Mouse (Mus musculus) hindbrain, embryonic 11.5 days (tissue): Measurements from ENCODE around the gene Opn1mw. TPM values are rescaled to one million over a fixed set of nuclear protein-coding genes. Genes with fewer than 3 reads are reported as not detected.
A peak's percentile ranks its signal among the peaks of the same experiment; 100 is the strongest.
"Not testable (repeated sequence)": the region's sequence is repeated elsewhere in the genome, so short reads cannot be mapped to it uniquely, and the experiment has no call there.

ENCODE experiments used
- ATAC-seq: fragments of 200-750 bp; cut with Nextera tagmentation; 2 replicates; pipeline ENCODE4 v1.8.0; 2017; ENCODE audit warnings: mild to moderate bottlenecking, moderate TSS enrichment, moderate library complexity; ENCODE audit not compliant: low FRiP score
- DNase-seq: peaks from one replicate; pipeline ENCODE4 v3.0.0-alpha.2; 2015; ENCODE audit warnings: low spot score
- H3K27ac ChIP-seq: fragments of 300-500 bp; sonication (generic); 2 replicates; pipeline ENCODE4 v1.5.1; 2014; ENCODE audit warnings: mild to moderate bottlenecking, low read depth, low read length
- H3K27me3 ChIP-seq: fragments of 300-500 bp; sonication (generic); 2 replicates; pipeline ENCODE4 v1.6.1; 2014; ENCODE audit warnings: mild to moderate bottlenecking, low read length, moderate library complexity, mixed read lengths; ENCODE audit not compliant: control insufficient read depth, insufficient read depth
- H3K36me3 ChIP-seq: fragments of 300-500 bp; sonication (generic); 2 replicates; pipeline ENCODE4 v1.6.1; 2014; ENCODE audit warnings: mild to moderate bottlenecking, low read length, moderate library complexity, mixed read lengths; ENCODE audit not compliant: control insufficient read depth, insufficient read depth
- H3K4me1 ChIP-seq: fragments of 300-500 bp; sonication (generic); replicated peaks from 2 replicates; pipeline ENCODE4 v1.6.1; 2014; ENCODE audit warnings: low read length, mixed read lengths; ENCODE audit not compliant: control insufficient read depth, insufficient read depth
- H3K4me2 ChIP-seq: fragments of 300-500 bp; sonication (generic); replicated peaks from 2 replicates; pipeline ENCODE4 v1.6.1; 2014; ENCODE audit warnings: mild to moderate bottlenecking, low read depth, low read length
- H3K4me3 ChIP-seq: fragments of 300-500 bp; sonication (generic); 2 replicates; pipeline ENCODE4 v1.5.1; 2014; ENCODE audit warnings: low read depth, low read length
- H3K9ac ChIP-seq: fragments of 300-500 bp; sonication (generic); 2 replicates; pipeline ENCODE4 v1.6.1; 2014; ENCODE audit warnings: low read depth, low read length
- H3K9me3 ChIP-seq: fragments of 300-500 bp; sonication (generic); 2 replicates; pipeline ENCODE4 v1.6.1; 2016; ENCODE audit warnings: low read length; ENCODE audit not compliant: control insufficient read depth
- WGBS: fragments of 180-500 bp; shearing (Covaris S2); extraction: QIAGEN DNeasy Blood & Tissue Kit; methylation state at CpG from one replicate; pipeline ENCODE4 v1.1.7; 2014; 5-methylcytosine and 5-hydroxymethylcytosine counted together
- polyA plus RNA-seq: library from polyadenylated mRNA; unstranded; fragments of >200 nt; fragmentation: Nextera tagmentation; extraction: Ambion mirVana; gene quantifications from 2 replicates; pipeline ENCODE4 v1.2.1, GENCODE M21; 2014

Opn1mw gene
- polyA plus RNA-seq, 1 experiment from 2014 or later, result not detected

DNA sequence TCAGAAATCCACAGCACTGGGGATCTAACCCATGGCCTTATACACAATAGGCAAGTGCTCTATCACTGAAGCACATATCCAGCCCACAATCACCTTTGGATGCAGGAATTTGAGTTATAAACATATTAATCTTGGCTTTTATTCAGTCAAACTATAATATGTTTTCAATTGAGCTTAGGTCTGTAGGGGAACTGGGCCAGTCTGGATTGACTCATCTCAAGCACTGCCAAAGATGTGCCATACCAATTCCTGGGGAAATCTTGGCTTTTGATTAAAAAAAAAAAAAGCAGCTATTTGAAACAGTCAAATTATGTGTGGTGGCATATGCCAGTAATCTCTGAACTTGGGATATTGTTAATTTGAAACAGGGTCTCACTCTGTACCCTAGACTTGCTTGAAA, 13.2 kb upstream of the Opn1mw start:
- no peaks in the 10 kb centered on the region for H3K27me3 ChIP-seq
- DNase-seq, result no peak
- no peaks in the 10 kb centered on the region for H3K9me3 ChIP-seq
- no peak overlapping the region for H3K4me3 ChIP-seq
- no peaks in the 10 kb centered on the region for H3K4me1 ChIP-seq
- H3K27ac ChIP-seq, result no peak overlapping the region
- no peaks in the 10 kb centered on the region for H3K36me3 ChIP-seq
- H3K9ac ChIP-seq, result no peak overlapping the region
- ATAC-seq, result no peak
- no peak overlapping the region for H3K4me2 ChIP-seq

DNA sequence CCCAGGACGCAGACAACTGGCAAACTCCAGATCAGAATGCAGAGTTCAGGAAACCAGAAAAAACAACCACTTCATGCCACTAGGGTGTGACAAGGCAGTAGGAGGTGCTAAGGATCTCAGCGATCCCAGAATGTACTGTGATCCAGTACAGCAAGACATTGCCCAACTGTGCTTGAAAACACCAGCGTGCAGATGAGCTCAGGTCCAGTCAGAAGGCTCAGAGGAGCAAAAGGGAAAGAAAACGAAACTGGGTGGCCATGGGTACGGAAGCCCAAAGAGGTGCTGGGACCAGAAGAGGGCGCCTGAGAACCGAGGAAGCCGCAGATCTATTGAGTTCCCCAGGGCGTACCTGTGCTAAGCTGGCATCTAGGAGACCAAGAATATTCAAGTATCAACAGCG, 11.8 kb upstream of the Opn1mw start:
- no peak overlapping the region for H3K27ac ChIP-seq
- no peaks in the 10 kb centered on the region for H3K4me1 ChIP-seq
- WGBS, result 14% methylated on average over 10 of the region's 10 CpGs
- H3K27me3 ChIP-seq, result no peaks in the 10 kb centered on the region
- peak overlapping the region; percentile 19 for H3K4me2 ChIP-seq
- H3K36me3 ChIP-seq, result no peaks in the 10 kb centered on the region
- no peak overlapping the region for H3K9ac ChIP-seq
- no peak overlapping the region for H3K4me3 ChIP-seq
- DNase-seq (peak; percentile 38), ATAC-seq (no peak)
- H3K9me3 ChIP-seq, result no peaks in the 10 kb centered on the region

DNA sequence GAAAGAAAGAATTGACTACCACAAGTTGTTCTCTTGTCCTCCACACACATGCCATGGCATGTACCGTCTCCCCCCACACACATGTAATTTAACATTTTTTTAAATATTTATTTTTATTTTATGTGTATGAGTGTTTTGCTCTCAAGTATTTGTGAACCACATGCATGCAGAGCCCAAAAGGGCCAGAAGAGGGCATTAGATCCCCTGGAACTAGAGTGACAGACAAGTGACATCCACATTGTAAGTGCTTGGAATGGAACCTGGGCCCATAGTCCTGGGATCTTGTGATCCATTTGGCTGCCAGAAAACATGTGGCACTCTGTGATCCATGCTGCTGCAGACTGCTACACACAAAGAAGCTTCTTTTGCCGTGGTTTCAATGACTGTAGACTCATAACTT, 2.3 kb upstream of the Opn1mw start:
- H3K36me3 ChIP-seq, result no peaks in the 10 kb centered on the region
- no peaks in the 10 kb centered on the region for H3K9me3 ChIP-seq
- H3K4me2 ChIP-seq, result no peak overlapping the region
- no peak overlapping the region for H3K9ac ChIP-seq
- no peak for ATAC-seq
- no peak overlapping the region for H3K4me3 ChIP-seq
- DNase-seq, result peak; percentile 3
- 55% methylated on average over 2 of the region's 2 CpGs for WGBS
- H3K4me1 ChIP-seq, result no peaks in the 10 kb centered on the region
- H3K27me3 ChIP-seq, result no peaks in the 10 kb centered on the region
- H3K27ac ChIP-seq, result no peak overlapping the region

DNA sequence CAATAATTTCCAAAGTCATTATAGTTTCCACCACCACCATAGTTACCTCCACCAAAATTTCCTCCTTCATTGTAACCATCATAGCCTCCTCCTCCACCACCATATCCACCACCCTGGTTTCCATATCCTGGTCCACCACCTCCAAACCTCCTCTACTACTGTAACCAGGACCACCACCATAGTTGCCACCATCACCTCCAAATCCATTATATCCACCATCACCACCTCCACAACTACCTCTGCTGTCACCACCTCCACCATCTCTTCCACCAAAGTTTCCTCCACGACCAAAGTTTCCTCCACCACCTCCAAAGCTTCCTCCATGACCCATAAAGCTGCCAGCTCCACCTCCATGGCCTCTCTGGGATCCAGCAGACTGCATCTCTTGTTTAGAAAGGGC, 8.0 kb downstream of the Opn1mw start, which contains the start of gene Mecp2:
TSS of gene Mecp2 (minus strand) at position 101 of the 400 bp plus-strand sequence.
- not testable (repeated sequence) for H3K4me1 ChIP-seq, H3K36me3 ChIP-seq, ATAC-seq, H3K9me3 ChIP-seq, H3K27me3 ChIP-seq, H3K9ac ChIP-seq, H3K4me2 ChIP-seq, DNase-seq, H3K4me3 ChIP-seq, H3K27ac ChIP-seq
- WGBS, result 40% methylated on average over 1 of the region's 1 CpGs

DNA sequence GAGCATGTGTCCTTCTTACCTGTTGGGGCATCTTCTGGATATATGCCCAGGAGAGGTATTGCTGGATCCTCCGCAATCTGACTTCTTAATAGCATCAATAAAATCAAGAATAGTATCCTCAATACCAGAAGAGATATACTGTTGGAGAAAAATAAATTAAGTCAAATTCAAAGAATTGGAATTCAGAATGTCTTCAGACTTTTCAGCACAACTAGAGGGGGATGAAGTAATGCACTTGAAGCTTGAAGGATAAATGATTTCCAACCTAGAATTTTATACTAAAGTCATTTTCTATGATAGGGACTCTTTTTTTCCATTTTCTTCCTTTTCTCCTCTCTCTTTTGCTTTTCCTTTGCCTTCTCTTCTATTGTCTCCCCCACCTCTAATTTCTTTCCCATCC, 40.5 kb downstream of the Opn1mw start, which contains the start of gene Tex28:
TSS of gene Tex28 (minus strand) at position 101 of the 400 bp plus-strand sequence.
- H3K27me3 ChIP-seq, result no peaks in the 10 kb centered on the region
- no peak within 1 kb of the TSS for H3K4me3 ChIP-seq
- H3K4me1 ChIP-seq, result no peaks in the 10 kb centered on the region
- no peak for DNase-seq
- no peak within 1 kb of the TSS for H3K9ac ChIP-seq
- H3K4me2 ChIP-seq, result no peak within 1 kb of the TSS
- H3K36me3 ChIP-seq, result no peaks in the 10 kb centered on the region
- ATAC-seq, result no peak
- H3K27ac ChIP-seq, result no peak within 1 kb of the TSS
- H3K9me3 ChIP-seq, result no peaks in the 10 kb centered on the region
- WGBS, result 82% methylated on average over 1 of the region's 1 CpGs

DNA sequence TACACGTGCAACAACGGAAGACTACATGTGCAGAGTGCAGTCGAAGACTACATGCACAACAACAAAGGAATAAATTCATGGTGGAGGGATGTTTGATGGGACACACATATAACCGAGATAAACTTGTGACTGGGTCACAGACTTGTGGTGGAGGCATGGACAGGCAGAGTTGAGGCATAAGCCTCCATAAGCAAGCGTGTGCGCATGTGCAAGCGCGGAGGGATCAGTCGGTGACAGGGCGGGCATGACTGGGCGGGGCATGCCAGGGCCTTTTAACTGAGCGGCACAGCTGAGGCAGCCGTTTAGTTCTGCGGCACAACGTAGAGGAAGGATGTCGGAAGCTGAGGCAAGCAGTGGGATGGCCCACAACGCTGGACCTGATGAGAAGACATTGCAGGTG, 49.7 kb downstream of the Opn1mw start, which contains the start of gene Tktl1:
TSS of gene Tktl1 (plus strand) at position 301 of the 400 bp plus-strand sequence.
- Histone ChIP-seq H3K27ac (no peak within 1 kb of the TSS), H3K4me3 (no peak within 1 kb of the TSS), H3K4me1 (no peaks in the 10 kb centered on the region), H3K4me2 (no peak within 1 kb of the TSS), H3K36me3 (no peaks in the 10 kb centered on the region), H3K9ac (no peak within 1 kb of the TSS), H3K9me3 (no peaks in the 10 kb centered on the region), H3K27me3 (no peaks in the 10 kb centered on the region)
- ATAC-seq, result no peak
- WGBS, result 87% methylated on average over 17 of the region's 17 CpGs
- no peak for DNase-seq

Other genes starting within 250 kb of the Opn1mw start
- 0.06 and 0.11 TPM in 2 replicates for gene Avpr2, start 235.4 kb upstream of the Opn1mw start, polyA plus RNA-seq
- gene L1cam, start 231.4 kb upstream of the Opn1mw start, polyA plus RNA-seq, result 26.3 and 35.9 TPM in 2 replicates
- 0.99 and 2.3 TPM in 2 replicates for gene Arhgap4, start 205.6 kb upstream of the Opn1mw start, polyA plus RNA-seq
- gene Naa10, start 205.5 kb upstream of the Opn1mw start, polyA plus RNA-seq, result 117 and 126 TPM in 2 replicates
- 17.5 and 18.7 TPM in 2 replicates for gene Renbp, start 196.6 kb upstream of the Opn1mw start, polyA plus RNA-seq
- gene Hcfc1, start 161.1 kb upstream of the Opn1mw start, polyA plus RNA-seq, result 72.9 and 77.2 TPM in 2 replicates
- gene Irak1, start 103.5 kb upstream of the Opn1mw start, polyA plus RNA-seq, result 27.4 and 31.6 TPM in 2 replicates
- gene Mecp2, start 7.9 kb downstream of the Opn1mw start, polyA plus RNA-seq, result 14.4 and 15.8 TPM in 2 replicates
- gene Tex28, start 40.4 kb downstream of the Opn1mw start, polyA plus RNA-seq, result not detected in 2 replicates
- 0.20 TPM in 1 of 2 replicates, not detected in the other for gene Tktl1, start 49.8 kb downstream of the Opn1mw start, polyA plus RNA-seq
- 181 and 196 TPM in 2 replicates for gene Flna, start 122.4 kb downstream of the Opn1mw start, polyA plus RNA-seq
- 22.6 and 27.4 TPM in 2 replicates for gene Emd, start 127.2 kb downstream of the Opn1mw start, polyA plus RNA-seq
- gene Rpl10, start 143.3 kb downstream of the Opn1mw start, polyA plus RNA-seq, result 724 and 770 TPM in 2 replicates
- gene Taz, start 154.4 kb downstream of the Opn1mw start, polyA plus RNA-seq, result 57.0 and 58.3 TPM in 2 replicates
- 4.5 TPM in 2 replicates for gene Dnase1l1, start 154.9 kb downstream of the Opn1mw start, polyA plus RNA-seq
- 91.7 and 121 TPM in 2 replicates for gene Atp6ap1, start 169.6 kb downstream of the Opn1mw start, polyA plus RNA-seq
- 490 and 535 TPM in 2 replicates for gene Gdi1, start 177.5 kb downstream of the Opn1mw start, polyA plus RNA-seq
- 60.6 and 67.3 TPM in 2 replicates for gene Fam50a, start 185.6 kb downstream of the Opn1mw start, polyA plus RNA-seq
- gene Plxna3, start 201.6 kb downstream of the Opn1mw start, polyA plus RNA-seq, result 19.2 and 22.3 TPM in 2 replicates
- 103 and 105 TPM in 2 replicates for gene Lage3, start 226.2 kb downstream of the Opn1mw start, polyA plus RNA-seq
- gene Ubl4a, start 245.8 kb downstream of the Opn1mw start, polyA plus RNA-seq, result 68.6 and 69.9 TPM in 2 replicates
- gene Slc10a3, start 245.9 kb downstream of the Opn1mw start, polyA plus RNA-seq, result 7.4 and 7.7 TPM in 2 replicates